Mouse (Mus musculus) C2C12 (cell line): ENCODE results near the gene Bace1. TPM values are rescaled to one million over a fixed set of nuclear protein-coding genes. Genes with fewer than 3 reads are reported as not detected.
A peak's percentile ranks its signal among the peaks of the same experiment; 100 is the strongest.
"Not testable (repeated sequence)": the region's sequence is repeated elsewhere in the genome, so short reads cannot be mapped to it uniquely, and the experiment has no call there.

ENCODE experiments used
- H3K27me3 ChIP-seq: one replicate; pipeline ENCODE4 v1.6.1; 2011; ENCODE audit not compliant: control insufficient read depth, insufficient read depth, insufficient read length
- H3K36me3 ChIP-seq: one replicate; pipeline ENCODE4 v1.6.1; 2011; ENCODE audit not compliant: control insufficient read depth, insufficient read depth
- H3K4me3 ChIP-seq: one replicate; pipeline ENCODE4 v1.5.1; 2011; ENCODE audit warnings: mild to moderate bottlenecking, control low read depth; ENCODE audit not compliant: poor library complexity, insufficient read depth, severe bottlenecking
- H3K79me2 ChIP-seq: one replicate; pipeline ENCODE4 v1.6.1; 2011; ENCODE audit not compliant: control insufficient read depth, insufficient read depth
- H3K79me3 ChIP-seq: one replicate; pipeline ENCODE4 v1.6.1; 2011; ENCODE audit warnings: low read depth, control low read depth
- H3ac ChIP-seq: one replicate; pipeline ENCODE3; 2011; ENCODE audit warnings: low read depth; ENCODE audit not compliant: control insufficient read depth, insufficient read length
- CEBPB ChIP-seq: IDR thresholded peaks from one replicate; pipeline ENCODE4 v1.6.1; 2011; ENCODE audit warnings: low read depth, mild to moderate bottlenecking, control low read depth, moderate library complexity
- CTCF ChIP-seq: IDR thresholded peaks from one replicate; pipeline ENCODE4 v1.5.1; 2011; ENCODE audit not compliant: control insufficient read depth, insufficient read depth, insufficient read length
- FOSL1 ChIP-seq: IDR thresholded peaks from one replicate; pipeline ENCODE4 v1.8.0; 2011; ENCODE audit warnings: mild to moderate bottlenecking, low read length; ENCODE audit not compliant: poor library complexity, insufficient read depth, severe bottlenecking
- MAX ChIP-seq: IDR thresholded peaks from one replicate; pipeline ENCODE4 v1.6.1; 2011; ENCODE audit warnings: mild to moderate bottlenecking, control low read depth
- MYOD1 ChIP-seq: IDR thresholded peaks from one replicate; pipeline ENCODE4 v1.6.1; 2011; ENCODE audit warnings: low read depth; ENCODE audit not compliant: control insufficient read depth, insufficient read length
- MYOG ChIP-seq: IDR thresholded peaks from one replicate; pipeline ENCODE4 v1.6.1; 2011; ENCODE audit not compliant: control insufficient read depth, insufficient read length; ENCODE audit errors: extremely low read depth
- USF1 ChIP-seq: IDR thresholded peaks from one replicate; pipeline ENCODE4 v1.6.1; 2011; ENCODE audit warnings: low read depth, mild to moderate bottlenecking, control low read depth, moderate library complexity
- polyA plus RNA-seq: library from polyadenylated mRNA; unstranded; fragments of >200 nt; fragmentation: generic; extraction: Trizol; gene quantifications from one replicate; pipeline ENCODE4 v1.2.1, GENCODE M21; 2012; ENCODE audit warnings: missing spikeins

Gene Bace1
- polyA plus RNA-seq, 1 experiment, result 9.9 TPM

- TF ChIP-seq FOSL1, result no peak
- TF ChIP-seq USF1, result no peak
- no peak for TF ChIP-seq CEBPB
- TF ChIP-seq CTCF, result no peak
- no peak for TF ChIP-seq MAX
- TF ChIP-seq MYOG, result no peak
- no peak for TF ChIP-seq MYOD1
- H3ac ChIP-seq, result no peak overlapping the region
- H3K79me3 ChIP-seq, result peaks cover 36% of the 10 kb centered on the region
- H3K36me3 ChIP-seq, result no peaks in the 10 kb centered on the region
- no peaks in the 10 kb centered on the region for H3K27me3 ChIP-seq
- H3K4me3 ChIP-seq, result peak overlapping the region; percentile 61
- H3K79me2 ChIP-seq, result peaks cover 65% of the 10 kb centered on the region
Observed at GRCm38 (mm10) chr9:45839982-45840300, 1.6 kb downstream of the Bace1 start.

DNA sequence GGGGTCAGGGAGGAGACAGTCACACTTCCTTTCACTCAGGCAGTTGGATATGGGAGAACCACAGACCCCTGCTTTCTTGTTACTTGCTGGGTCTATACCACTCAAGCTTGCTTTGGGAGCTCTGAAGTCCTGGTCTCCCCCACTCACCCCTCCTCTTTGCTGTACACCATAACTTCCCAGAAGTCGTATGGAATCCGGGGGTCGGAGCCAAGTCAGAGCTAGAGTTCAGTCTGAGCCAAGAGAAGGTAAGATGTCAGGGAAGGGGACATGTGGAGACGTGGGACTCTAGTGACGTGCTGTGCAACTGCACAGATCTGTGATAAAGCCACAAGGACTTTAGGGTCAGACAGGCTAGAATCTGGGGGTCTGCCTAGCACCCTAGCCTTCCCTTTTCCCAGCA is 2.0 kb downstream of the Bace1 start:
- peak overlapping the region; percentile 61 for H3K4me3 ChIP-seq
- no peaks in the 10 kb centered on the region for H3K27me3 ChIP-seq
- H3K79me2 ChIP-seq, result peaks cover 66% of the 10 kb centered on the region
- no peak for TF ChIP-seq MAX
- no peak for TF ChIP-seq CEBPB
- TF ChIP-seq FOSL1, result no peak
- TF ChIP-seq CTCF, result no peak
- TF ChIP-seq MYOD1, result no peak
- TF ChIP-seq MYOG, result no peak
- TF ChIP-seq USF1, result no peak
- peaks cover 36% of the 10 kb centered on the region for H3K79me3 ChIP-seq
- H3K36me3 ChIP-seq, result no peaks in the 10 kb centered on the region
- H3ac ChIP-seq, result no peak overlapping the region

GRCm38 (mm10) chr9:45841458-45841857 is 3.1 kb downstream of the Bace1 start:
- Histone ChIP-seq H3K36me3 (no peaks in the 10 kb centered on the region), H3K79me2 (peaks cover 66% of the 10 kb centered on the region), H3K27me3 (no peaks in the 10 kb centered on the region), H3ac (no peak overlapping the region), H3K4me3 (no peak overlapping the region), H3K79me3 (peaks cover 36% of the 10 kb centered on the region)
- TF ChIP-seq MYOD1 (no peak), USF1 (no peak), CTCF (no peak), CEBPB (no peak), MAX (no peak), FOSL1 (no peak), MYOG (no peak)

DNA sequence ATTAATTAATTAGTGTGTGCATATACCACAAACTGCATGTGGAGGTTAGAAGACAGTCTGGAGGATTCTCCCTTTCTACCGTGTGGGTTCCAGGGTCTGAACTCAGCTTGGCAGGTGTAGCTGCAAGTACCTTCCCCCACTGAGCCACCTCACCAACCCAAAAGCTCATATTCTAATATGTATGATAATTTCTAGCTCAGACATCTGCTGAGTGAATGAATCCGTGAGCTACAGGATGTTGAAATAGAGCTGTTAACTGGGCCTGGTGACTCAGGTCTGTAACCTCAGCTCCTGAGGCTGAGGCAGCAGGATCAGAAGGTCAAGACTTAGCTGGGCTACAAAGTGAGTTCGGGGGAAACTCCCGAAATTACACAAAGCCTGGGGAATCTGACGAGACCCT is 4.6 kb downstream of the Bace1 start:
- H3ac ChIP-seq, result no peak overlapping the region
- no peak overlapping the region for H3K4me3 ChIP-seq
- H3K79me3 ChIP-seq, result peaks cover 41% of the 10 kb centered on the region
- H3K36me3 ChIP-seq, result no peaks in the 10 kb centered on the region
- H3K79me2 ChIP-seq, result peaks cover 72% of the 10 kb centered on the region
- TF ChIP-seq USF1, result no peak
- peak; percentile 81 for TF ChIP-seq CEBPB
- H3K27me3 ChIP-seq, result no peaks in the 10 kb centered on the region

DNA sequence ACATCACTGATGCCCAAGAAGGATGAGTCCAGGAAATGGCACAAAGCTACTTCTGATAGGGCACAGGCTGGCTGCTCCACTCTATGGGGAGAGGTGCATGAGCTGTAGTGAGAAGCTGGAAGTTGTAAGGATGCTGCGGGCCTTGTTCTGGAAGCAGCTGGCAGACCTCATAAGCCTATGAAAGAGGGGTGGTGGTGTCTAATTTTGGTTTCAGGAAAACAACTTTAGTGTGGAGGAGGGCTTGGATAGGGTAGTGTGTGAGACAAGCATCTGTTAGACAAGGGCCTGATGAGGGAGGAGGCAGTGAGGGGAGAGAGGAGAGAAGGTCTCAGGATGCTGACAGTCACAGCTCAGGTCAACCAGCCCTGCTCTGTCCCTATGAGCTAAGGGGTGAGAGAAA is 5.4 kb downstream of the Bace1 start:
- Histone ChIP-seq H3ac (no peak overlapping the region), H3K79me2 (peaks cover 76% of the 10 kb centered on the region), H3K79me3 (peaks cover 44% of the 10 kb centered on the region), H3K27me3 (no peaks in the 10 kb centered on the region), H3K4me3 (no peak overlapping the region), H3K36me3 (no peaks in the 10 kb centered on the region)
- TF ChIP-seq USF1 (no peak), CTCF (no peak), MYOD1 (no peak), MYOG (no peak), MAX (no peak), FOSL1 (no peak)

DNA sequence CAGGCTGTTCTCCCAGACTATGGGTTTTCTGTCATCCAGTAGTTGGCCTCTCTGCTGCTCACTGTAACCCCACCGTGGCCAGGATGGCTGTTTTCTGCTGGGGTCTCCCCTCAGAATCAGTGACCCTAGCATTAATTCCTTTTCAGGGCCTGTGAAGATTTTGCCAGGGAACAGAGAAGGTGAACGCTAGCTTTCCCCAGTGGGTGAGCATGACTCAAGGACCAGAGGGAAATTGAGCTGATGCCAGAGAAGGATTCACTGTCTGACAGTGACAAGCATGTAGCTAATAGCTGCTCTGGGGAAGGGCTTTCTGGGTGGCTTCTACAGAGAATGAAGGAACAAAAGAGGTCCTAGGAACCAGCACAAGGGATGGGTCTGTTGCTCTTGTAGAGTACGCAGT is 7.2 kb downstream of the Bace1 start:
- peaks cover 42% of the 10 kb centered on the region for H3K79me3 ChIP-seq
- H3K27me3 ChIP-seq, result no peaks in the 10 kb centered on the region
- TF ChIP-seq FOSL1, result no peak
- TF ChIP-seq CTCF, result no peak
- no peak for TF ChIP-seq MYOG
- no peak for TF ChIP-seq USF1
- TF ChIP-seq MYOD1, result no peak
- TF ChIP-seq CEBPB, result no peak
- TF ChIP-seq MAX, result no peak
- H3ac ChIP-seq, result peak overlapping the region; percentile 18
- no peaks in the 10 kb centered on the region for H3K36me3 ChIP-seq
- H3K79me2 ChIP-seq, result peaks cover 76% of the 10 kb centered on the region
- no peak overlapping the region for H3K4me3 ChIP-seq

GRCm38 (mm10) chr9:45846176-45846575 is 7.8 kb downstream of the Bace1 start:
- not testable (repeated sequence) for H3K4me3 ChIP-seq, H3ac ChIP-seq, H3K27me3 ChIP-seq, H3K36me3 ChIP-seq
- Histone ChIP-seq H3K79me3 (peaks cover 40% of the 10 kb centered on the region), H3K79me2 (peaks cover 76% of the 10 kb centered on the region)
